In the genomic region with DNA sequence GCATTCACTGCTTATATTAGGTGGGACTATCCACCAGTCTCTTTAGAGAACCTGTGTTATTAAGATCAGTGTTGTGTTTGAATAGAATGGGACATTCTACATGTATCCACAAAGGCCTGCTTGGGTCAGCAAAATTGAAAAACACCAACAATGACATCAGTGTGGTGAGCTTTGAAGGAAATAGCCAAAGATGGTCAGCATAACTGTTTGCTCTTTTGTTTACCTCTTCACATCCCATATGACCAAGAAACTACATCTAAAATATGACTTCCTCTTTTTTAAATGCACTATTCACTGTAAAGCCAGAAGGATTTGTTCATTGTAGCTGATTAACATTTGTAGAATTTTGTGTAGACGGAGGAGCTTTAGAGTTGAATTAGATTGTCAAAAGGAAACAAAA, we compare ENCODE assay signal across 12 mouse cellular contexts.
"Had no signal": no experiment of that assay in that cellular context is flagged by ENCODE, and none has a peak within 500 bp of the region (broad histone marks: within the 10 kb centered on the region; RNA-seq: fewer than 3 reads in every experiment).

No protein-coding gene starts in this region.

- H3K27ac ChIP-seq: kidney, embryonic 15.5 days; limb, embryonic 15.5 days; liver, embryonic 14.5 days; midbrain, embryonic 15.5 days; neural tube, embryonic 13.5 days had no signal

- H3K4me1 ChIP-seq: kidney, embryonic 15.5 days; limb, embryonic 15.5 days; midbrain, embryonic 15.5 days; neural tube, embryonic 13.5 days had no signal

- DNase-seq: kidney, adult 2 months; kidney, postnatal 14 days; lung, adult 18-20 months; lung, postnatal 36 days; right cerebral cortex, postnatal 14 days; thymus, postnatal 25 days had no signal

- H3K4me3 ChIP-seq: kidney, embryonic 15.5 days; limb, embryonic 15.5 days; megakaryocyte, embryonic 14.5 days; midbrain, embryonic 15.5 days; neural tube, embryonic 13.5 days had no signal

- H3K36me3 ChIP-seq: kidney, embryonic 15.5 days; limb, embryonic 15.5 days; midbrain, embryonic 15.5 days; neural tube, embryonic 13.5 days had no signal
